Mouse (Mus musculus) neural tube, embryonic 14.5 days (tissue): ENCODE measurements around the gene Sipa1l3. TPM values are rescaled to one million over a fixed set of nuclear protein-coding genes. Genes with fewer than 3 reads are reported as not detected.

Experiments used
- ATAC-seq: fragments of 200-750 bp; cut with Nextera tagmentation; 2 replicates; pipeline ENCODE4 v1.8.0; 2017; ENCODE audit warnings: low read depth, mild to moderate bottlenecking, moderate TSS enrichment, moderate library complexity
- H3K27ac ChIP-seq: fragments of 300-500 bp; sonication (generic); 2 replicates; pipeline ENCODE4 v1.5.1; 2014; ENCODE audit warnings: low read depth, mild to moderate bottlenecking, control low read depth, low read length, moderate library complexity, mixed read lengths
- H3K27me3 ChIP-seq: fragments of 300-500 bp; sonication (generic); 2 replicates; pipeline ENCODE4 v1.6.1; 2014; ENCODE audit warnings: low read length; ENCODE audit not compliant: control insufficient read depth, insufficient read depth
- H3K36me3 ChIP-seq: fragments of 300-500 bp; sonication (generic); 2 replicates; pipeline ENCODE4 v1.6.1; 2014; ENCODE audit warnings: low read length, mixed read lengths; ENCODE audit not compliant: control insufficient read depth, insufficient read depth
- H3K4me1 ChIP-seq: fragments of 300-500 bp; sonication (generic); 2 replicates; pipeline ENCODE4 v1.6.1; 2014; ENCODE audit warnings: low read length; ENCODE audit not compliant: control insufficient read depth, insufficient read depth
- H3K4me2 ChIP-seq: fragments of 300-500 bp; sonication (generic); 2 replicates; pipeline ENCODE4 v1.6.1; 2014; ENCODE audit warnings: mild to moderate bottlenecking, low read depth, low read length, control low read depth
- H3K4me3 ChIP-seq: fragments of 300-500 bp; sonication (generic); 2 replicates; pipeline ENCODE4 v1.5.1; 2014; ENCODE audit warnings: low read depth, low read length, control low read depth, mixed read lengths
- H3K9ac ChIP-seq: fragments of 300-500 bp; sonication (generic); replicated peaks from 2 replicates; pipeline ENCODE4 v1.6.1; 2014; ENCODE audit warnings: low read depth, mild to moderate bottlenecking, control low read depth, low read length, mixed read lengths
- H3K9me3 ChIP-seq: fragments of 300-500 bp; sonication (generic); 2 replicates; pipeline ENCODE4 v1.6.1; 2016; ENCODE audit warnings: low read length; ENCODE audit not compliant: control insufficient read depth
- WGBS: fragments of 180-500 bp; shearing (Covaris S2); extraction: QIAGEN DNeasy Blood & Tissue Kit; methylation state at CpG from one replicate; pipeline ENCODE4 v1.1.7; 2014; 5-methylcytosine and 5-hydroxymethylcytosine counted together
- polyA plus RNA-seq: library from polyadenylated mRNA; unstranded; fragments of >200 nt; fragmentation: Nextera tagmentation; extraction: Ambion mirVana; gene quantifications from 2 replicates; pipeline ENCODE4 v1.2.1, GENCODE M21; 2014

The Sipa1l3 gene
- polyA plus RNA-seq, 1 experiment from 2014 or later, result 22.1 TPM

GRCm38 (mm10) chr7:29450175-29450574, 68.3 kb downstream of the Sipa1l3 start:
- no peak for ATAC-seq
- H3K9ac ChIP-seq, result no peak overlapping the region
- H3K27me3 ChIP-seq, result no peaks in the 10 kb centered on the region
- no peak overlapping the region for H3K4me2 ChIP-seq
- 83% methylated on average over 5 of the region's 5 CpGs for WGBS
- H3K4me1 ChIP-seq, result peaks cover 17% of the 10 kb centered on the region; the same call in 1 of the 2 replicates
- no peaks in the 10 kb centered on the region for H3K36me3 ChIP-seq
- no peak overlapping the region for H3K27ac ChIP-seq
- no peaks in the 10 kb centered on the region for H3K9me3 ChIP-seq
- no peak overlapping the region for H3K4me3 ChIP-seq

- WGBS, result 95% methylated on average over 6 of the region's 6 CpGs
- H3K27me3 ChIP-seq, result no peaks in the 10 kb centered on the region
- no peak overlapping the region for H3K4me3 ChIP-seq
- peaks cover 17% of the 10 kb centered on the region; the same call in 1 of the 2 replicates for H3K4me1 ChIP-seq
- no peaks in the 10 kb centered on the region for H3K9me3 ChIP-seq
- ATAC-seq, result no peak
- H3K4me2 ChIP-seq, result no peak overlapping the region
- H3K9ac ChIP-seq, result no peak overlapping the region
- no peak overlapping the region for H3K27ac ChIP-seq
- H3K36me3 ChIP-seq, result no peaks in the 10 kb centered on the region
Observed at GRCm38 (mm10) chr7:29448830-29449229, 69.6 kb downstream of the Sipa1l3 start.

- Histone ChIP-seq H3K36me3 (no peaks in the 10 kb centered on the region), H3K4me3 (no peak overlapping the region), H3K27me3 (no peaks in the 10 kb centered on the region), H3K4me2 (no peak overlapping the region), H3K9ac (no peak overlapping the region), H3K4me1 (peaks cover 5% of the 10 kb centered on the region; the same call in 1 of the 2 replicates), H3K9me3 (no peaks in the 10 kb centered on the region), H3K27ac (no peak overlapping the region)
- no peak for ATAC-seq
- WGBS, result 90% methylated on average over 11 of the region's 11 CpGs
Observed at GRCm38 (mm10) chr7:29447147-29447829, 71.2 kb downstream of the Sipa1l3 start.

- Histone ChIP-seq H3K27ac (no peak overlapping the region), H3K36me3 (no peaks in the 10 kb centered on the region), H3K9me3 (no peaks in the 10 kb centered on the region), H3K4me1 (no peaks in the 10 kb centered on the region), H3K4me3 (no peak overlapping the region), H3K9ac (no peak overlapping the region), H3K27me3 (no peaks in the 10 kb centered on the region), H3K4me2 (no peak overlapping the region)
- 86% methylated on average over 4 of the region's 4 CpGs for WGBS
- no peak for ATAC-seq
Observed at GRCm38 (mm10) chr7:29446156-29446555, 72.3 kb downstream of the Sipa1l3 start.

GRCm38 (mm10) chr7:29444527-29444926, 73.9 kb downstream of the Sipa1l3 start:
- 65% methylated on average over 5 of the region's 5 CpGs for WGBS
- Histone ChIP-seq H3K9me3 (no peaks in the 10 kb centered on the region), H3K27ac (peak overlapping the region; percentile 44; the same call in 1 of the 2 replicates), H3K4me3 (no peak overlapping the region), H3K4me2 (no peak overlapping the region), H3K27me3 (no peaks in the 10 kb centered on the region), H3K36me3 (no peaks in the 10 kb centered on the region), H3K4me1 (no peaks in the 10 kb centered on the region), H3K9ac (no peak overlapping the region)
- no peak for ATAC-seq

- Histone ChIP-seq H3K4me1 (no peaks in the 10 kb centered on the region), H3K36me3 (no peaks in the 10 kb centered on the region), H3K27ac (peak overlapping the region; percentile 44; the same call in 1 of the 2 replicates), H3K4me2 (no peak overlapping the region), H3K9me3 (no peaks in the 10 kb centered on the region), H3K9ac (no peak overlapping the region), H3K4me3 (no peak overlapping the region), H3K27me3 (no peaks in the 10 kb centered on the region)
- WGBS, result 59% methylated on average over 2 of the region's 2 CpGs
- no peak for ATAC-seq
Observed at GRCm38 (mm10) chr7:29444070-29444469, 74.4 kb downstream of the Sipa1l3 start.

- Histone ChIP-seq H3K9me3 (no peaks in the 10 kb centered on the region), H3K9ac (no peak overlapping the region), H3K27me3 (no peaks in the 10 kb centered on the region), H3K36me3 (no peaks in the 10 kb centered on the region), H3K4me3 (no peak overlapping the region), H3K4me1 (no peaks in the 10 kb centered on the region), H3K27ac (no peak overlapping the region), H3K4me2 (no peak overlapping the region)
- ATAC-seq, result no peak
- 76% methylated on average over 9 of the region's 9 CpGs for WGBS
Observed at GRCm38 (mm10) chr7:29441793-29442192, 76.6 kb downstream of the Sipa1l3 start.

- ATAC-seq, result no peak
- Histone ChIP-seq H3K4me1 (no peaks in the 10 kb centered on the region), H3K27ac (no peak overlapping the region), H3K36me3 (no peaks in the 10 kb centered on the region), H3K9me3 (no peaks in the 10 kb centered on the region), H3K4me3 (no peak overlapping the region), H3K4me2 (no peak overlapping the region), H3K9ac (no peak overlapping the region), H3K27me3 (no peaks in the 10 kb centered on the region)
- 64% methylated on average over 9 of the region's 9 CpGs for whole genome bisulfite sequencing
Observed at GRCm38 (mm10) chr7:29441151-29441550, 77.3 kb downstream of the Sipa1l3 start.

- Histone ChIP-seq H3K36me3 (no peaks in the 10 kb centered on the region), H3K4me1 (no peaks in the 10 kb centered on the region), H3K4me3 (no peak overlapping the region), H3K9ac (no peak overlapping the region), H3K27ac (no peak overlapping the region), H3K4me2 (no peak overlapping the region), H3K9me3 (no peaks in the 10 kb centered on the region), H3K27me3 (no peaks in the 10 kb centered on the region)
- ATAC-seq, result peak; percentile 38; the same call in 1 of the 2 replicates
- WGBS, result 77% methylated on average over 16 of the region's 16 CpGs
Observed at GRCm38 (mm10) chr7:29438655-29439282, 79.7 kb downstream of the Sipa1l3 start.
